Comparison of ENCODE assay signal across 28 mouse cellular contexts in genomic region chr2:97361235-97361634, GRCm38 (mm10).
"Had no signal": no experiment of that assay in that cellular context is flagged by ENCODE, and none has a peak within 500 bp of the region (broad histone marks: within the 10 kb centered on the region; RNA-seq: fewer than 3 reads in every experiment).

No protein-coding gene starts in this region.

- H3K36me3 ChIP-seq: embryonic facial prominence, embryonic 10.5 days; embryonic facial prominence, embryonic 12.5 days; embryonic facial prominence, embryonic 13.5 days; embryonic facial prominence, embryonic 15.5 days; forebrain, embryonic 10.5 days; forebrain, embryonic 12.5 days; forebrain, embryonic 15.5 days had no signal

- H3K9me3 ChIP-seq: embryonic facial prominence, embryonic 10.5 days; embryonic facial prominence, embryonic 12.5 days; embryonic facial prominence, embryonic 13.5 days; embryonic facial prominence, embryonic 15.5 days; forebrain, embryonic 10.5 days; forebrain, embryonic 12.5 days; forebrain, embryonic 13.5 days; forebrain, embryonic 15.5 days had no signal

- DNase-seq: cerebellum, adult 18-20 months; cerebellum, adult 2 months; cerebellum, adult 8-10 months; cerebellum, adult 9-10 months; cerebellum, adult 9-11 months; cerebellum, postnatal 10 days; cerebellum, postnatal 14 days; cerebellum, postnatal 25 days; cerebellum, postnatal 36 days; embryo, embryonic 11 days; forebrain, postnatal 0 days; gastrocnemius, adult 2 months; gastrocnemius, postnatal 10 days; gastrocnemius, postnatal 14 days; gastrocnemius, postnatal 25 days; gastrocnemius, postnatal 36 days; heart, adult 11 months had no signal

- H3K27ac ChIP-seq: embryonic facial prominence, embryonic 10.5 days; embryonic facial prominence, embryonic 12.5 days; embryonic facial prominence, embryonic 13.5 days; embryonic facial prominence, embryonic 15.5 days; forebrain, embryonic 10.5 days; forebrain, embryonic 12.5 days; forebrain, embryonic 13.5 days; forebrain, embryonic 15.5 days; gastrocnemius, adult 2 months had no signal

- H3K4me3 ChIP-seq: embryonic facial prominence, embryonic 10.5 days; embryonic facial prominence, embryonic 12.5 days; embryonic facial prominence, embryonic 13.5 days; embryonic facial prominence, embryonic 15.5 days; erythroblast, embryonic 14.5 days; forebrain, embryonic 10.5 days; forebrain, embryonic 12.5 days; forebrain, embryonic 13.5 days; forebrain, embryonic 15.5 days; gastrocnemius, adult 2 months had no signal

- H3K4me2 ChIP-seq: embryonic facial prominence, embryonic 12.5 days; embryonic facial prominence, embryonic 13.5 days; embryonic facial prominence, embryonic 15.5 days; forebrain, embryonic 12.5 days; forebrain, embryonic 13.5 days; forebrain, embryonic 15.5 days had no signal

- H3K9ac ChIP-seq: embryonic facial prominence, embryonic 12.5 days; embryonic facial prominence, embryonic 13.5 days; embryonic facial prominence, embryonic 15.5 days; forebrain, embryonic 12.5 days; forebrain, embryonic 13.5 days; forebrain, embryonic 15.5 days; forebrain, postnatal 0 days had no signal

- H3K27me3 ChIP-seq: embryonic facial prominence, embryonic 12.5 days; embryonic facial prominence, embryonic 13.5 days; embryonic facial prominence, embryonic 15.5 days; forebrain, embryonic 12.5 days; forebrain, embryonic 13.5 days; forebrain, embryonic 15.5 days had no signal

- H3K4me1 ChIP-seq: embryonic facial prominence, embryonic 10.5 days; embryonic facial prominence, embryonic 12.5 days; embryonic facial prominence, embryonic 13.5 days; embryonic facial prominence, embryonic 15.5 days; forebrain, embryonic 10.5 days; forebrain, embryonic 12.5 days; forebrain, embryonic 13.5 days; forebrain, embryonic 15.5 days had no signal

- ATAC-seq: forebrain, embryonic 13.5 days; forebrain, embryonic 14.5 days; forebrain, embryonic 15.5 days; forebrain, embryonic 16.5 days; forebrain, postnatal 0 days had no signal
